Mouse (Mus musculus): ENCODE data around the gene Mlycd.

DNA sequence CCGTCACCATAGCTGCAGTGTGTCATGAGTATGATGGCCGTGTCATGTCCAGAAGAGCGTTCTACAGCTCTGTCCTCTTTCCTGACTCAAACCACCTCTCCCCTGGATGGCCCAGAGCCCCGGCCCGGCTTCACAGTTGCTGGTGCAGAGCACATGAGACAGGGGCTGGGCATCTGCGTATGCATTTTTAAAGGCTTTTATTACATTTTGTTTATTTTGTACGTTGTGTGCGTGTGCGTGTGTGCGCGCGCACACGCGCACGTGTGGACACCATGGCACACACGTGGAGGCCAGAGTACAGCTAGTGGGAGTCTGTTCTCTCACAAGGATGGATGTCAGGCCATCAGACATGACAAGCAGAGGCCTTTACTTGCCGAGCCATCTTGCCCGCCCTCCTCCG, 43.0 kb upstream of the Mlycd start:
- TF ChIP-seq CTCF (IDR thresholded peaks at IDR 0.05; ENCODE audit: control insufficient read depth, insufficient read depth, low read length) (no peak), POLR2A (IDR thresholded peaks at IDR 0.05; ENCODE audit: borderline replicate concordance, control insufficient read depth, low read depth, low read length) (no peak)
